Mouse (Mus musculus): ENCODE data around the gene Cacna1c.
A peak's percentile ranks its signal among the peaks of the same experiment; 100 is the strongest.
"Not testable (repeated sequence)": the region's sequence is repeated elsewhere in the genome, so short reads cannot be mapped to it uniquely, and the experiment has no call there.

Gene Cacna1c

DNA sequence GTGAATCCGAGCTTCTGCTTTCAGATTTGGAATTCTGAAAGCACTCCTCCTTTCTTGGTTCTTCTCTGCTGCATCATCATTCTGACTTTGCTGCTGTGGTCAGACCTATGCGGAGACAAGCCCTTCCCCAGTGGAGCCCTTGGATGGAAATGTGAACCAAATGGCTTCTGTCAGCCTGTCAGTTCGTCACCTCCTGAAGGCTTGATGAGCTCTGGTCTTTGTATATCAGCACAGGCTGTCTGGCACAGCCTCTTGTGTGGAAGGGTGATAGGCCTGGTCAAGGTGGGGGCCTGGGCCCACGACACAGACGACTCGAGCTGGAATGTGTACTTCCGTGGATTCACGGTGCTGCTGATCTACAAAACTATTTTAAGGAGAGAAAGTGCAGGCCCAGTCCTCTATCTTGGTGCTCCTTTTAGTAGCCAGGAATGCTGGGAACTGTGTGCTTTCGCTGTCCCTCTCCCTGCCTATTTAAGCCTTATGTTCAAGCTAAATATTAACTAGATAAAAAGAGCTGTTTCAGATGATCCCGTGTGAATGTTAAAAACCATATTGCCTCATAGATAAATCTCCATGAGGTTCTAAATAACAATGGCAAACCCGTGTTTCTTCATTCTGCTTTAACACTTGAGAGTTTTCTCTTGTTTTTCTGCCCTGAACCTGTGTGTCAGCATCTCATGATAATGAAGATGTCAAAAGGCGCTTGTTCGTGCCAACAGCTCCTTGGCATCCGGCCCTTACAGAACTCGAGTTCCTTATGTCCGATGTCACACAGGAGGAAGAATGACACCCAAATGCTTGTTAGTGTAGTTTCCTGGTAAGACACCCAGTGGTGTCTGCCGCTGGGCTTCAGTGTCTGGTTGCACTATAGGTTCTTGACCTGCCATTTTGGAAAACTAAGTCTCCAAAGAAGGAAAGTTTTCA, at the start of gene Cacna1c:
Cacna1c (minus strand) TSS at position 37 of the 924 bp plus-strand sequence.
- DNase-seq, result no peak

DNA sequence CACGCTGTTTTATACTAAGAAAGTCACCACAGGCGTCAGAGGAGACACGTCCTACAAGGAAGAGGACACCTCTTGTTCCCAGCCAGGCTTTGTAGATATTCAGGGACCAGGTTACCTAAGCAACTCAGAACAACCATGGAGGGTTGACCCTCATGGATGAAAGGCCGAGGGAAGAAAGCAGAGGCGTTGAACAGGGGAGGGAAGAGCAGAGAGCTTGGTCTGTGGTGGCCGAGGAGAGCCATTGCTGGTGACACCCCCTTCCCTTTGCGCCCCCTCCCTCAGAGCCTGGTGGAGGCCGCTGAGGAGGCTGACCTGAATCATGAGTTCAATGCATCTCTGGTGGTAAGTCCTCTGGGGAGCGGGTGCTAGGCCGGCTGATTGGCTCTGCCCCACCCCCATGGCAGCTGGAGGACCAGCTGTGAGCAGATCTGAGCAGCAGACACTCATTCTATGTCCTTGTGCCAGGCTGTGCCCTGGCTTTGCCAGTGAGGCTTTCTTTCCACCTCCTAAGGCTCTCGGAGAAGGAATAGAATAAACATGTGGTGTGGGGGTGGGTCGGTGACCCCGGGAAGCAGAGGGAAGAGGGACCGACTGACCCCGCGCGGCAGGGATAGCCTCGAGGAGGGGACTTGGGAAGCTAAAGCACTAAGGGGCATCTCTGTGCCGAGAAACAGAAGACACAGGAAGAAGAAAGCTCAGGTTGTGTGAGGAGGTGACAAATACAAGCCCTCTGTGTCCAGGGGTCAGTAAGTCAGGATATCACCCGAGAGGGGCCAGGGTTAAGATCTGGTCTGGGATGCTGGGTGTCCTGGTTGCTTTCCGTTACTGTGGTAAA, 44.9 kb upstream of the Cacna1c start:
- DNase-seq, result no peak

DNA sequence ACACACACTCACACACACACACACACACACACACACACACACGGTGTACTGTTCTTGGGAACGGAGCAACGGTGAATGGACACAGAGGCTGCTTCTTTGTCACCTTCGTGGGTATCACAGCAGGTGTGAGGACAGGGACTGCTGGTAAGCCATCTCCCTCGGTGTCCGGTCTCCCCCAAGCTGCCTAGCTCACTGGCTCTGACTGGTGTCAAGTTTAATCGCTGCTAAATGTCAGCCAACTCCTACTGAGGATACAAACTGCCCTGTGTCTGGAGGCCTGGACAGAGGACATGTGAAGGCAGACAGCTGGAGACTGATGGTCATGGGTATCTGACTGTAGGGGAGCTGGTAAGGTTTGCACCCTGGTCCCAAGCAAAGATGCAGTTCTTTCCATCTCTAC, 44.0 kb upstream of the Cacna1c start:
- DNase-seq, result no peak

DNA sequence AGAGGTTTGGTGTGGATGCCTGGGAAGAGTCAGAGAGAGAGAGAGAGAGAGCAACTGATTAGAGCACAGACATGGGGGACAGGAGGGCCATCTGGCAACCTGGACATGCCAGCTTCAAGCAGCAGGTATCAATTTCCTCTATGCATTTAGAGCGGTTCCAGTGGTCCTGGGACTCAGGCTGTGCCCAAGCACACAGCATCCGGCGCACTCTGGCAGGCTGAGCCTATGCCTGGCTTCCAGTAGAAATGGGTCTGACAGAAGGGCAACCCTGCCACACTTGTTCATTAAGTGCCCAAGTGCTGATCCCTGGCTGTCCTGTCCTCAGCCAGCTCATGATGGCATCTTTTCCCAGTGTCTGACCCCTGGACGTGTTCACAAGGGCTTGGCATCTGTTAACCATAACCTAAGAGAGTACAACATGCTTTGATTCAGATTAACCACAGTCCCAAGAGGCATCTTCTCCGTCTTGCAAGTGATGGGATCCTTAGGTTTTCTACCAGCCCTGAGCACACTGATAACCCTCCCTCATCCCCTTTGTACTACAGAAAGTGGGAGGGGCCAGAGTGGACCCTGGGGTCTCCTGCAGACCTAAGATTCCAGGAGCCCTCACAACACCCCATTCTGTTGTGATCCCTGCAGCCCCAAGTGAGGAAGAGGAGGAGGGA, 43.3 kb upstream of the Cacna1c start:
- no peak for DNase-seq

DNA sequence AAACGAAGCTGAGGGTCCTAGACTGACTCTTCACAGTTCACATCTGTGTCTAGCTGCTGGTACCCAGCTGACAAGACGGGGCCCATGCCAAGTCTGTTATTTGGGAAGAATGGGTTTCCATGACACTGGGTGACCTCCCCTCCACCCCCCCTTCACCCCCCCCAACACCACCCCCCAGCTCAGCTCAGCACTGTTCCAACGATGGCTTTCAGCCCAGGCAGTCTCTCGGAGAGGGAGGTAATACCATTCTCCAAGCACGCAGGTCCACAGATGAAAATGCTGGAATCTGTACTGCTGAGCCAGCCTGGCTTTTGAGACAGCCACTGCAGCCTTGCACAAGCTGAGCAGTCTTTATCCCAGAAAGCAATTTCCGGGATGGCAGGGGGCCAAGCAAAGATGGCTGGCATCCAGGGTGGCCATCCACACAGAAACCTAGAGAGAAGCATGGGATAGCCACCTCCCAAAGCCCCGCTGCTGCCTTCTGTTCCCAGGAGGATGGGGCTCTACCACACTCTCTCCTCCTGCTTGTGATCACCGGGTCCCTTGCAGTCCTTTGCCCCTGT, 41.3 kb upstream of the Cacna1c start:
- no peak for DNase-seq

DNA sequence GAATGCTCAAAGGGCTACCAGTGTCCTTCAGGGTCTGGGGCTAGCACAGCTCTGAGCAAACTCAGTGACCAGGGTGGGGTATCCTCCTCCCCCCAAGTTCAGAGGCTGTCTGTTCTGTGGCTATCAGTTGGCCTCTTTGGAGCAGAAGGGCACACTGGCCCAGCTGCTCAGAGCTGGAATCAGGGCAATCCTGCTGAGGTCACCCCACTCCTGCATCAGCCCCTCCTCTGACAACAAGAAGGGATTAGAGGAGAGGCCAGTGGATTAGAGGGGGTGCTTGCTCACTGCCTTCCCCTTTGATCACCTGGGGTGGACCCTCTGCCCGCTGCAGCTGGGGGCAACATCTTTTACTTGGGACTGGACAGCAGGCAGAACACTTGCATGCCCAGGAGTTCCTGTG, 40.0 kb upstream of the Cacna1c start, which contains the start of gene Cacna2d4:
Cacna2d4 (plus strand) TSS at position 286 of the 400 bp plus-strand sequence.
- no peak for DNase-seq

DNA sequence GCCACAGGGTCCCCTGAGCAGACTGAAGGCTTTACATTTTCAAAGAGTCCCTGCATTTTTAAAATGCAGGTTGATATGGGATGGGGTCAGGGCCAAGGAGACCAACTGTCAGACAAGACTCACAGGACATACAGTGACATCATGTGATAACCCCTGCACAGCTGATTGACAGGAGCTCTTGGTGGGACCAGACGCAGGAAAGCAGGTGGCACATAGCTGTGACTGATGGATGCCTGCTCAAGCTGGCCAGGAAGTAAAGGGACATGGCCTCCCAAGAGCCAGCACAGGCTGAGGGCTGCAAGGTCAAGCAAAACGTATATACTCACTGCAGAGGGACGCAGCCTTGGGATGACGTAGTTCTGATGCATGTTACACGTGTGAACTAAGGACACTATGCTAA, 39.2 kb upstream of the Cacna1c start:
- DNase-seq, result no peak

DNA sequence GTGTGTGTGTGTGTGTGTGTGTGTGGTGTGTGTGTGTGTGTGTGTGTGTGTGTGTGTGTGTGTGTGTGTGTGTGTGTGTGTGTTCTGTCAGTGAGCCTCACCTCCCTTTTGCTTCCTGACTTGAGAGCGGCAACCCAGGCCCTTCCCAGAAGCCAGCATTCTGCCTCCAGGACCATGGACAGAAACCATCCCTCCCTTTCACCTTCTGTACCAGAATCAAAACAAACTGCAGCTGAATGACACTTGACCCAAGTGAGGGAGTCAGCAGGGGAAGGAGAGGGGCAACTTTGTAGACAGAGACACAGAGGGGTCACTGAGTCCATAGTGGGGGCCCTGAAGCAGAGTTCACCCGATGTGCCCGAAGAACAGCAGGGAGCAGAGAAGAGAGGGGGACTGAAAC, 36.8 kb upstream of the Cacna1c start:
- no peak for DNase-seq

DNA sequence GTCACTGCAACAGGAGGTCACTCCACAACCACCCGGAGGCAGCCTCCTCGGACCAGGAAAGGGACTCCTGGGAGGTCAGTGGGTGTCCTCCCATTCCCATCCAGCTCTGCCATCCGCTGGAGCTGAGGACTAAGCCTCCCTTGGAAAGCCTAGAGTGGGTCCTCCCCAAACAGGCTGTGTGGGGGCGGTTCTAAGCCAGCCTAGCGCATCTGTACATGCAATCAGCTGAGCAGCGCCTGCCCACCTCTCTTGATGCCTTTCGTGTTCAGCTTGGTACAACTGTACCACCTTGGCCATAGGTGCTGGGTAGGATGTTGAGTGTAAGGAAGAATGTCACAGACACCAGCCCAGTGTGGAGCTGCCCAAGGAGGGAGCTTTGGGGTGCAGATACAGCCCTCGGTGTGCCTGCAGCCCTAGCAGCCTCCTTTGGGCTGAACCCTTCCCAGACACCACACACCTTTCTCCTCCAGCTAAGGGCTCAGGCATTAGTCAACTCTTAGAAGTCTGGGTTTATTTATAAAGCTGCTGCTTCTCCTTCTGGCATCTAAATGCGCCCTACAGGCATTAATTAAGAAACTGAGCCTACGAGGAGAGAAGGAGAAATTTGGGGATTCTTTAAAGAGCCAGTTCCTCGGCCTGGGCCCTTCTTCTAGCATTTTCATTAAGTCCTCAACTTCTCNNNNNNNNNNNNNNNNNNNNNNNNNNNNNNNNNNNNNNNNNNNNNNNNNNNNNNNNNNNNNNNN, 32.8 kb upstream of the Cacna1c start:
- DNase-seq, result no peak

DNA sequence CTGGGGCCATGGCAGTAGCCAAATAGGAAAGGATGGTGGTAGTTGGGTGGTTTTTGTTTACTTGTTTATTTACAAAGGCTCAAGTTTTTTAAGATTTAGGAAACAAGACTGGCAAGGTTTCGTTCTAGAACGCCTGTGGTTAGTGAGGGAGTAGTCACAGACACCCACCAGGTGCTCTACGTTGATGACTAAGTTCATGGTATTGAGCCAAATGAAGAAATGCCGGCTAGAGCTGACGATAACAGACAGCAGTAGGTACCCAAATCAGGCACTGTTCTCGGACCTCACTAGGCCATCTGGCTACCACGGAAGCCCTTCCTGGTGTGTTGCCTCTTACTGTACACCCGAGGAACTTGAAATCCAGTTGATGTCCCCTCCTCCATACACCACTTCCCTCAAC, 30.8 kb upstream of the Cacna1c start:
- no peak for DNase-seq

DNA sequence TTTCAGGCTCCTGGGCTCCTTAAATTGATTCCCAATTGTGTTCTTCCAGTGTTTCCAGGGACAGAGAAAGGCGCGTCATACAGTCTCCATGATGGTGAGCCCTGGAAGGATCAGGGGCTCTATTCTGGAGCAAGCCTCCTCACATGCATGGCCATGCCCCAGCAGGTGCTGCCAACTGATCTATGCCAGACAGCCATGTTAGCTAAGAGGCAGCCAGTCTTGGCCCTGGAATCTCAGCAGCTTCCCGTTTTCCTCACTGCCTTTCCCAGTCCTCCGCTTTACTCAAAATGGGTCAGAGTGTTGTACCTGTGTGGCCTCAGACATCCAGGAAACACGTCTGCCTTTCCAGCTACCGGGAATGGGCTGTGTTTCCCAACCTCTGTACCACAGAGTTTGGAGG, 29.5 kb upstream of the Cacna1c start:
- no peak for DNase-seq

DNA sequence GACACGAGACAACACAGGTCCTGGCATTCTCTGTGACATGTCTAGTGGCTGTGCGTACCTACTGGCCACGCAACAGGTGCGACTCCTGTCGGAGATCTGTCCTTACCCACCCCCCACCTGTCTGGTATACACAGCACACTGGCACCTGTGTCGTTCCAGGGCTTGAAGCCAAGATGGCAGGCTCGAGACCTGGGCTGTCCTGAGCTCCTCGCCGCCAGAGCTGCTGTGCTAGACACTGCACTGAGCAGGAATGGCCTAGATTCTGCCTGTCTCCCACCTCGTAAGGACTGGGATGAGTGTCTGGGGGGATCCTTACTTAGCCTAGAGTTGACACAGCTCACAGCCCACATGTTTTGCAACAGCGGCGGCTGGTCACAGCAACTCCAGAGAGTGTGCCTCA, 29.0 kb upstream of the Cacna1c start:
- no peak for DNase-seq

DNA sequence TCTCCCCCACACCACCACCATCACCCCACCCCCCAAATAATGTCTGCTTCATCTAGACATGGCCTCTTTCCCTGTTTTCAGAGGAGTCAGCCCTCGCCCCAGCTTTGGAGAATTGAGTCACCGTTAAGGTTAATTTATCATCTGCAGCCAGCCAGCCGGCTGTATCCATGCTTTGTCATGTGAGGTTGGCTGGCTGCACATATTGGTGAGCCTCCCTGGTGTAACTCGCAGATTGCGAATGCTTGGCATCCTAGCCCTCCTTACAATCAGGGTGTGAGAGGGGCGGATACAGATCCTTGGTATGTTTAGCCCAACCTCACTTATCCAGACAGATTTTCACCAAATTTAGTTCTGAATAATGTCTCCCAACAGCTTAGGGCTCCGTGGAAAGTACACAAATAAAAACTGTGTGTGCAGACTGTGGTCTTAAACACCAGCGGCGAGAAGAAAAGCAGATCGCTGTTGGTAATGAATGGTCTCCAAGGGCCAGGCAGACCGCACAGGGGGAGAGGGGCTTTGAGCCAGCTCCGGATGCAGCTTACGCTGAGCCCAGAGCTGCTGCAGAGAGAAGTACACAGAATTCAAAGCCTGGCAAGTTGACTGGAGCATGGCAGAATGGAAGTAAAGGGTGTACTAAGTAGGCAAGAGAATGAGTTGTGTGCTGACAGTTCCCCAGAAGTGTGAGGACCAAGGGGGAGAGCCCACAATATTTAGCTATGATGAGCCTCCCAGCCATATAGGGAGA, 28.4 kb upstream of the Cacna1c start:
- no peak for DNase-seq

DNA sequence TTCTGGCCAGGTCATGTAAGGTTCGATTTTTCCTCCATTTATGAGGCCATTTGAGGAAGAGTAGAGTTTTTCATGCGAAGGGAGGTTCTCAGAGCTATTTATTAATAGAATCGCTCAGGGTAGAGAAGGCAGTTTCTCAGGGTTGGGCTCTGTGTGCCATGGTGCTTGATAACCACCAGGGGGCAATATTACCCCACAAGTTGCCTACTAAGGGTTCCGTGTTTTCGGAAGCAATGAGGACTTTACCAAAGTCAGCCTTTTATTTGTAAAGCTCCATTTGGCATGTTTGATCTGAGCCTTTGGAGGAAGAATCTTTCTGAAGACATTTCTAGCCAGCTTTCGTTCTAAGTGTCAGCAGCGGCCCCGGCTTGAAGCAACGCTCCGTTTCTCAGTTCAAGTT, 24.1 kb upstream of the Cacna1c start:
- peak in 1 of 2 experiments; percentile 37 for DNase-seq

DNA sequence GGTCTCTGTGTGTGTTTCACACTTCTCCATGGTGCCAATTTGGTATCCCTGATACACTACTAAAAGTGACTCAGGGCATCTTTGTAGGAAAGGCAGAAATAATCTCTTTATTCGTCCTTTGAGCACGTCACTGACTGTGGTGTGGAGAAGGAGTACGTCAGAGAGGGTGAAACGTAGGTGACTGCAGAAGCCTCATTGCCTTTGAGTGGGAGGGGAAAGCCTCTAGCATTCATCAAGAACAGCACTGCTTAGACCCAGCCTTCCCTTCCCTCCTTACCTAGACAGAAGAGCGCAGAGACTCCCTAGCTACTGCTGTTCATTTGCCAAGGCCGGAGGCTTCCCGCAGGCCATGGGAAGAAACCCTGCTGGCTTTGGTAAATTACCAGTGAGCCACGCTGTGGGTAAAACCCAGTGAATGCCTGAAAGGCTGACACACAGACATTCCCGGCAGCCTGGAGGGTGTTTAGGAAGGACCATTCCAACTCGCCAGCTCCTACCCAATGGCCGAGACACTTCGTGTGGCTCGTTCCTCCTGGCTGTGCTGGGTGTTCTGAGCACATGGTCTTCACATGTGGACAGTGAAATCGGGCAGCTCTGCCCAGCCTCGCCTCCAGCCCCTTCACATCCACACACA, 23.1 kb upstream of the Cacna1c start:
- DNase-seq, result no peak

DNA sequence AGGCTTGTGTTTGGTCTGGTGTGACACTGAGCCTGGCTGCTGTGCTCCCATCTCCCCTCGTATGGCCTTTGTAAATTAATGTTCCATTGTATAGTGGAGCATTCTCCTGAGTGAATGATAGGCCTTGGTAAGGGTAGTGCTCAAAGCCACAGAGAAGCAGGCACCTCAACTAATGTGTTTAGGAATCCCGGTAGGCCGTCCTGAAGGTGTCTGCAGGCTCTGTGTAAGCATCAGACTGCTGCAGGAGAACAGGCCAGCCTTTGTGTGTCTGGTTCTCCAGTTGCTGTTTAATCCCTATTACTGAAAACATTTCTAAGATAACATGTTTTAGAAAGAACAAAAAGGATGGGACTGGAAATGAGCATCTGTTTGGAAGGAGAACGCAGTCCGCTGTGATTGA, 22.4 kb upstream of the Cacna1c start:
- no peak for DNase-seq

DNA sequence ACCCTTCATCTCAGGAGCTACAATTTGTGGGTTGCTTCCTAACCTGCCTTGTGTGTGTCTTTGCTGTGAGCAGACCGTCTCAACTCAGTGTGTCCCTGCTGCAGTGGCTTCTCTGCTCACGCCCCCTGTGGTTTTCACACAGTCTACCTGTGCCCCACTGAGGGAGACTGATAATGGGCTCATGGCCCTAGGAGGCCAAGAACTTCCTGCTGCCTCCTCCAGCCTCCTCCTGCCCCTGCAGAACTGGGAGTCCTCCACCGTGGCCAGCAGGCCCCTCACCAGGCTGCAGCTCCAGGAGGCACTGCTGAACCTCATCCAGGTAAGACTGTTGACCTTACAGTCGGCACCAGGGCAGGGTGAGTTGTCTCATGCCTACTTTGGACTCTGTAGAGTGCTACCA, 21.4 kb upstream of the Cacna1c start:
- DNase-seq, result no peak

DNA sequence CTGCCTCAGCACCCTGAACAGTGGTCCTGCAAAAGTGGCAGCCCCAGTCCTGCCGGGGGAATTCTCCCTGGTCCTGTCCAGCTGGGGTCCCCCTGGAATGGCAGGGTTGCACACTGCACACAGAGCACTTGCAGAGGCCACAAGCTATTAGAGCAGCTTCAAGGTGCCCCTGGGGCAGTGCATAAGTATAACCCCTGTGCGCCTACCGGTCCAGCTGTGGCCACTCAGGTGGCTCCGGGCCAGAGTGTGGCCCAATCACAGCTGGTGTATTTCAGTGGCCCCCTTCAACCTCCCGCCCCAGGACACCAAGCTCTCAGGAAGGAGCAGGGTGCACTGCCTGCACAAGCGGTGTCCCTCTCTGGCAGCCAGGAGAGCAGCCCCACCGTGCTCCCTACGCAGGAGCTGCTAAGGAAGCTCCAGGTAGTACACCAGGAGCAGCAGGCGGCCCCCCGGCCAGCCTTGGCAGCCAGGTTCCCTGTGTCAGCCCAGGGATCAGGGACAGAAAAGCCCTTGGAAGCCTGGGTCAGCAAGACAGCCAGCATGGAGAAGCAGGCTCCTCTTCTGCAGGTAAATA, 18.9 kb upstream of the Cacna1c start:
- DNase-seq, result no peak

DNA sequence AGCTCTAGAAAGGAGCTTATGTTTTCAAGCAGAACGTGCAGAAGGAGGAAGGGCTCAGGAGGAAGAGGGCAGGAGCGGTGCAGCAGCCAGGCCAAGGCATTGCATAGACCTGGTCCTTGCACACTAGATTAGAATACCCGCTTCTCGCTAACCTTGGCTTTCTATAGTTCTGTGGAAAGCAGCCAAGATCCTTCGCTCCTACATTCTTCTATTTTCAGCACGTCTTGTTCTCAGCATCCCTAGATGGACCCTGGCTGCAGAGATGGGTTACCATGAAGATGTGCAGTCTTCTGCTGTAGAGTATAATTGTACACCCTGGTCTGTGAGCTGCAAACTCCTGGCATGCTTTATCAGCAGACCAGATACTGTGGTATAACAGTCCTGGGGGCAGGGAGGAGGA, 18.0 kb upstream of the Cacna1c start:
- DNase-seq, result no peak

DNA sequence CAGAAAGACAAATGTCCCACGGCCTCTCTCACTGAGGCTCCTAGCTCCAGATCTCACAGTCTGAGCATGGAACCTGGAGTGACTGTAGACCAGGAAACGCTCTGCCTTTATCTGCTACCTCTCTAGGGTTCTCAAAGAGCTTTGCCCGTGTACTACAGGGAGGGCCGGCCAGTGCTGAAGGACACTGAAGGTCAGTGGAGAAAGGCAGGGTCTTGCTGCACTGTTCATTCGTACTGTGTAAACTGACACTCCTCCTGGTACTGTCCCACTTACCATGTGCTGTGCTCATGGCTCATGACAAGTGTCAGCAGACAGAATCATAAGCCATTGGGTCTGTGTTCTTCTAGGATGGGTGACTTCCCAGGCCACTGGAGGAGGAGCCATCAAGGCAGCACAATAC, 17.2 kb upstream of the Cacna1c start:
- no peak for DNase-seq

DNA sequence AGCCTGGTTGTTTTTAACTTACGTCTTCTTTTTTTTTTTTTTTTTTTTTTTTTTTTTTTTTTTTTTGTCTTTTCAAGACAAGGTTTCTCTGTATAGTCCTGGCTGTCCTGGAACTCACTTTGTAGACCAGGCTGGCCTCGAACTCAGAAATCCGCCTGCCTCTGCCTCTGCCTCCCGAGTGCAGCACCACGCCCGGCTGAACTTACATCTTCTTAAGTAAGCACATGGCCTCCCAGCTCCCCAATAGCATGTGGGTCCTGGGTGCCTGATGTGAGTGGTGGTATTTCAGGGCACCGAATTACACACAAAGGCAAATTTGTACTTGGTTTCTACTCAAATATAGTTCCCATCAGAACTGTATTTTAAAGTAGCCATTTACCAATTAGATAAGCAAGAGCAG, 9.8 kb upstream of the Cacna1c start:
- not testable (repeated sequence) for DNase-seq
